Mouse (Mus musculus) myocyte (in vitro differentiated cells): ENCODE measurements at regions not wholly inside any gene's neighbourhood (a gene's known extent, or its start where the extent isn't known, plus 50 kb on each side); places are given as distances from the start of the nearest gene placed in this dataset.

Source experiments
- H3K27me3 ChIP-seq: one replicate; pipeline ENCODE4 v1.6.1; 2011; ENCODE audit not compliant: control insufficient read depth, insufficient read depth, insufficient read length
- H3K36me3 ChIP-seq: one replicate; pipeline ENCODE4 v1.6.1; 2011; ENCODE audit not compliant: control insufficient read depth, insufficient read depth
- H3K4me2 ChIP-seq: one replicate; pipeline ENCODE4 v1.6.1; 2011; ENCODE audit warnings: low read depth, control low read depth
- H3K4me3 ChIP-seq: one replicate; pipeline ENCODE4 v1.5.1; 2011; ENCODE audit warnings: mild to moderate bottlenecking, control low read depth, moderate library complexity
- H3K79me2 ChIP-seq: one replicate; pipeline ENCODE4 v1.6.1; 2011; ENCODE audit not compliant: control insufficient read depth, insufficient read depth
- H3ac ChIP-seq: one replicate; pipeline ENCODE4 v1.6.1; 2011; ENCODE audit not compliant: control insufficient read depth, insufficient read length
- CEBPB ChIP-seq: IDR thresholded peaks from 2 replicates; pipeline ENCODE4 v1.6.1; 2011; ENCODE audit warnings: mild to moderate bottlenecking, moderate library complexity; ENCODE audit not compliant: poor library complexity, insufficient read depth, severe bottlenecking
- E2F4 ChIP-seq: IDR thresholded peaks from one replicate; pipeline ENCODE4 v1.6.1; 2011; ENCODE audit warnings: mild to moderate bottlenecking, control low read depth, moderate library complexity; ENCODE audit not compliant: insufficient read depth
- MAX ChIP-seq: IDR thresholded peaks from one replicate; pipeline ENCODE4 v1.6.1; 2011; ENCODE audit warnings: low read depth, mild to moderate bottlenecking, control low read depth
- MYOD1 ChIP-seq, 3 experiments: IDR thresholded peaks; one replicate each; pipeline ENCODE4 v1.6.1; 2011; ENCODE audit warnings: control low read depth in 2 of 3, low read depth in 2 of 3, mild to moderate bottlenecking in 2 of 3, moderate library complexity in 1 of 3; ENCODE audit not compliant: insufficient read length in 2 of 3, control insufficient read depth in 1 of 3
- MYOG ChIP-seq, 3 experiments: IDR thresholded peaks; one replicate each; pipeline ENCODE4 v1.6.1; 2011; ENCODE audit warnings: control low read depth in 2 of 3, low read depth in 2 of 3, mild to moderate bottlenecking in 2 of 3; ENCODE audit not compliant: insufficient read length in 2 of 3, control insufficient read depth in 1 of 3, insufficient read depth in 1 of 3
- POLR2A ChIP-seq: IDR thresholded peaks from one replicate; pipeline ENCODE4 v1.6.1; 2011; ENCODE audit warnings: low read depth, mild to moderate bottlenecking, control low read depth, moderate library complexity; ENCODE audit not compliant: insufficient read length
- POLR2AphosphoS2 ChIP-seq: IDR thresholded peaks from one replicate; pipeline ENCODE4 v1.6.1; 2011; ENCODE audit warnings: low read depth, control low read depth; ENCODE audit not compliant: insufficient read length
- REST ChIP-seq: IDR thresholded peaks from one replicate; pipeline ENCODE4 v1.6.1; 2011; ENCODE audit warnings: mild to moderate bottlenecking, control low read depth, moderate library complexity; ENCODE audit not compliant: insufficient read depth, insufficient read length
- SRF ChIP-seq: IDR thresholded peaks from one replicate; pipeline ENCODE4 v1.6.1; 2011; ENCODE audit warnings: low read depth; ENCODE audit not compliant: control insufficient read depth, insufficient read length
- TCF12 ChIP-seq: IDR thresholded peaks from one replicate; pipeline ENCODE4 v1.6.1; 2011; ENCODE audit warnings: mild to moderate bottlenecking, control low read depth; ENCODE audit not compliant: poor library complexity, insufficient read depth, severe bottlenecking
- TCF3 ChIP-seq: IDR thresholded peaks from one replicate; pipeline ENCODE4 v1.6.1; 2011; ENCODE audit warnings: low read depth, control low read depth; ENCODE audit not compliant: insufficient read length
- USF1 ChIP-seq: IDR thresholded peaks from one replicate; pipeline ENCODE4 v1.6.1; 2011; ENCODE audit warnings: low read depth, mild to moderate bottlenecking, control low read depth, moderate library complexity

DNA sequence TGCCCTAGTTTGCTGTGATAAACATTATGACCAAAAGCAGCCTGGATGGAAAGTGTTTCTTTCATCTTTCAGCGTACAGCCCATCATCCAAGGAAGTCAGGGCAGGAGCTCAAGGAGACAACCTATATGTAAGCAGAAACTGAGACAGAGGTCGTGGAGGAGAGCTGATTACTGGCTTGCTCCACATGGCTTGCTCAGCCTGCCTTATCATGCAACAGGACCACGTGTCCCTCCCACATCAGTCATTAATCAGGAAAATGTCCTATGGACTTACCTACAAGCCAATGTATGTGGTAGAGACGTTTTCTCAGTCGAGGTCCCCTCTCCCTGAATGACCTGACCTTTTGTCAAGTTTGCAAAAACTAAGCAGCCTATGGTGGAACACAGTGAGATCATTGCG, 123.7 kb upstream of the Rnaseh2b start:
- peaks cover 8% of the 10 kb centered on the region for H3K27me3 ChIP-seq
- H3ac ChIP-seq: no peak overlapping the region
- H3K4me2 ChIP-seq: no peak overlapping the region
- no peaks in the 10 kb centered on the region for H3K36me3 ChIP-seq
- no peak overlapping the region for H3K4me3 ChIP-seq
- TF ChIP-seq CEBPB: no peak
- TF ChIP-seq REST: no peak
- no peak for TF ChIP-seq USF1
- TF ChIP-seq TCF3: no peak
- no peak for TF ChIP-seq E2F4
- TF ChIP-seq MYOG (IDR thresholded peaks at IDR 0.05; ENCODE audit: control insufficient read depth in 1 of 3, insufficient read depth in 1 of 3, insufficient read length in 2 of 3, low read depth in 2 of 3): no peak
- no peak for TF ChIP-seq POLR2A
- no peak for TF ChIP-seq TCF12
- no peak for TF ChIP-seq SRF
- TF ChIP-seq MYOD1 (IDR thresholded peaks at IDR 0.05; ENCODE audit: control insufficient read depth in 1 of 3, insufficient read length in 2 of 3, low read depth in 2 of 3): no peak
- no peak for TF ChIP-seq MAX
- no peaks in the 10 kb centered on the region for H3K79me2 ChIP-seq

DNA sequence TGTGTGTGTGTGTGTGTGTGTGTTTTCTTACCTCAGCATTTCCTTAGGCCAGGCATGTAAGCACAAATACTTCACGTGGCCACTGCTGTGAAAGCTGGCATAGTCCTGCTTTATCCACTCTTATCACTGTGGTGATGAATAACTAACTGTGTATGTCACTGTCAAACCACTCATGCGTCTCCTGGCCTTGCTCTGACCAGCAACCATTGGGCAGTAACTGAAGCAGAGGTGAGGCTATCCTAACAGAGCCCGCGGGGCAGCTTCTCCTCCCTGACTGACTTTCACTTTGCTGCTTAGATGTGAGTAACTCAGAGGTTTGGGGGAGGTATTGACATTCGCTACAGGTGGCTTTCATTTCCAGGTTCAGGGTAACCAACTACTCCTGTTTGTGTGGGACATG, 122.0 kb upstream of the Rnaseh2b start:
- Histone ChIP-seq H3K4me3 (no peak overlapping the region), H3K27me3 (peaks cover 14% of the 10 kb centered on the region), H3ac (no peak overlapping the region), H3K79me2 (no peaks in the 10 kb centered on the region), H3K4me2 (no peak overlapping the region), H3K36me3 (no peaks in the 10 kb centered on the region)
- TF ChIP-seq POLR2AphosphoS2 (no peak), CEBPB (no peak), MYOD1 (IDR thresholded peaks at IDR 0.05; ENCODE audit: control insufficient read depth in 1 of 3, insufficient read length in 2 of 3, low read depth in 2 of 3) (no peak), E2F4 (no peak), SRF (no peak), TCF3 (no peak), POLR2A (no peak), MYOG (IDR thresholded peaks at IDR 0.05; ENCODE audit: control insufficient read depth in 1 of 3, insufficient read depth in 1 of 3, insufficient read length in 2 of 3, low read depth in 2 of 3) (no peak), USF1 (no peak), MAX (no peak), TCF12 (no peak), REST (no peak)

DNA sequence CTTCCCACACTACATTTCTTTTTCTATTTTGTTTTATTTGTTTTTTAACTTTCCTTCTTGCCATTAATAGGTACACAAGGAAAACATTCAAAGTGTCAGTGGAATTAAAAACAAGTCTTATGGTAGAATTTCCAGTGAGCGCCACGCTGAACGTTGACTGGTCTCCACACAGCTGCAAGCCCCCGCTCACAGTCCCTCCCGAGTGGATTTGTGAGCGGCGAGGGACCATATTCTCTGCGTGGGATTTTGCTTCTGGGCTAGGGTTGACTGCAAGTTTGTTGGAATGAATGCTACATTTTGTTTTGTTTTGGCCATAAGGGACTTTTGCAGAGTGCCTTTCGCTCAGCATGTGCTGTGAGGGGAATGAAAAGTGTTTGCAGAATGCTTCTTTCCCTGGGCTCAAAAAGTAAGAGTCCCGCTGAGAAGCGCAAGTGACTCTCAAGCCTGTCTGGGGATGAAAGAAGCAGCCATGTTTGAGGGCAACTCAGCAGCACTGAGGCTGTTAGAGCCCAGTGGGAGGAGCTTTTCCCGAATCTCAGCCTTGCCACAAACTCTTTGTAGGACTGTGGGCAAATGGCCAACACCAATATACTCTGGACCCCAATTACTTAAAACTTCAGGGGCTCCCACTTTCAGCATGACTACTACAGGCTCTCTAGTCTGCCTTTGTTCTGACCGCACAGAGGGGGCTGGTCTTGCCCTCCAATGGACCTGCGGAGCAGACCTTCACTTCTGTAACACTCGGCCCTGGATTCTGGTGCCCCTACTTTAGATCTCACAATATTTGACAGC, 120.9 kb upstream of the Rnaseh2b start:
- TF ChIP-seq CEBPB (no peak), REST (no peak), TCF3 (no peak), TCF12 (no peak), POLR2A (no peak), MYOD1 (IDR thresholded peaks at IDR 0.05; ENCODE audit: control insufficient read depth in 1 of 3, insufficient read length in 2 of 3, low read depth in 2 of 3) (no peak), MAX (no peak), SRF (no peak), USF1 (no peak), E2F4 (no peak), POLR2AphosphoS2 (no peak), MYOG (IDR thresholded peaks at IDR 0.05; ENCODE audit: control insufficient read depth in 1 of 3, insufficient read depth in 1 of 3, insufficient read length in 2 of 3, low read depth in 2 of 3) (no peak)
- H3K4me2 ChIP-seq: no peak overlapping the region
- H3ac ChIP-seq: no peak overlapping the region

DNA sequence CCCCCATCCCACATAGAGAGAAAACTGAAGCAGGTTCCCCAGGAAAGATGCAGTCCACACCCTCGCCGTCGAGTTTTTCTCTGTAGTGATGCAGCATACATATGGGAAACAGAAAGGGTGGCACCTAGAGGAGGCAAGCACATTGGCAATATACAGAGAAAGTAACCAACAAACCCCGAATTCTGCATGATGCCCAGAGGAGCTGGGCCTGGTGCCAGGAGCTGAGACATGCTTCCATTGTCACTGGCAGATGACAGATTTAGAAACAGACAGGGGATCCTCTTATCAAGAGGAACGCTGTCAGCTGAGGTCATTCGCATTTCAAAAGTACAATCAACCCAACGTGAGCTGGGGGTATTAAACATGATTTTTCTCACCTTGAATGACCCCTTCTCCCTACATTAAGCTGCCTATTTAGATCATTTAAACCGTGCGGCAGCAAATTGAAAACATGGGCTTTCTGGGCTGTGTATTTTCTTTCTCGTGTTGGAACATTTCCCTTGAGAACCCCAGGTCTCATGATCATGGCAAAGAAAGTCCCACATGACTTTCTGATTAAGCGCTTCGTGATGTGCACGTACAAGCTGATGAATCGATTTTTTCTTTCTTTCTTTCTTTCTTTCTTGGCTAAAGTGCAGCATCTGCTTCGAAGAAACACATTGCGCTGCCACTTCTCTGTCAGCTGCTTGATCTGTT, 118.4 kb upstream of the Rnaseh2b start:
- H3K4me2 ChIP-seq: no peak overlapping the region
- H3ac ChIP-seq: no peak overlapping the region
- peaks cover 6% of the 10 kb centered on the region for H3K27me3 ChIP-seq
- H3K4me3 ChIP-seq: no peak overlapping the region
- H3K79me2 ChIP-seq: no peaks in the 10 kb centered on the region
- no peaks in the 10 kb centered on the region for H3K36me3 ChIP-seq
- no peak for TF ChIP-seq TCF3
- TF ChIP-seq CEBPB: no peak
- TF ChIP-seq E2F4: no peak
- no peak for TF ChIP-seq MYOG (IDR thresholded peaks at IDR 0.05; ENCODE audit: control insufficient read depth in 1 of 3, insufficient read depth in 1 of 3, insufficient read length in 2 of 3, low read depth in 2 of 3)
- TF ChIP-seq MYOD1 (IDR thresholded peaks at IDR 0.05; ENCODE audit: control insufficient read depth in 1 of 3, insufficient read length in 2 of 3, low read depth in 2 of 3): no peak
- no peak for TF ChIP-seq USF1
- TF ChIP-seq REST: no peak
- TF ChIP-seq POLR2AphosphoS2: no peak
- TF ChIP-seq POLR2A: no peak
- no peak for TF ChIP-seq SRF
- TF ChIP-seq TCF12: no peak
- no peak for TF ChIP-seq MAX

More for the DNA sequence above, 120.9 kb upstream of the Rnaseh2b start:
- Histone ChIP-seq H3K79me2 (no peaks in the 10 kb centered on the region), H3K36me3 (no peaks in the 10 kb centered on the region), H3K4me3 (no peak overlapping the region), H3K27me3 (peaks cover 14% of the 10 kb centered on the region)
